Mouse (Mus musculus): ENCODE measurements around the gene Zc3hav1.

The Zc3hav1 gene

DNA sequence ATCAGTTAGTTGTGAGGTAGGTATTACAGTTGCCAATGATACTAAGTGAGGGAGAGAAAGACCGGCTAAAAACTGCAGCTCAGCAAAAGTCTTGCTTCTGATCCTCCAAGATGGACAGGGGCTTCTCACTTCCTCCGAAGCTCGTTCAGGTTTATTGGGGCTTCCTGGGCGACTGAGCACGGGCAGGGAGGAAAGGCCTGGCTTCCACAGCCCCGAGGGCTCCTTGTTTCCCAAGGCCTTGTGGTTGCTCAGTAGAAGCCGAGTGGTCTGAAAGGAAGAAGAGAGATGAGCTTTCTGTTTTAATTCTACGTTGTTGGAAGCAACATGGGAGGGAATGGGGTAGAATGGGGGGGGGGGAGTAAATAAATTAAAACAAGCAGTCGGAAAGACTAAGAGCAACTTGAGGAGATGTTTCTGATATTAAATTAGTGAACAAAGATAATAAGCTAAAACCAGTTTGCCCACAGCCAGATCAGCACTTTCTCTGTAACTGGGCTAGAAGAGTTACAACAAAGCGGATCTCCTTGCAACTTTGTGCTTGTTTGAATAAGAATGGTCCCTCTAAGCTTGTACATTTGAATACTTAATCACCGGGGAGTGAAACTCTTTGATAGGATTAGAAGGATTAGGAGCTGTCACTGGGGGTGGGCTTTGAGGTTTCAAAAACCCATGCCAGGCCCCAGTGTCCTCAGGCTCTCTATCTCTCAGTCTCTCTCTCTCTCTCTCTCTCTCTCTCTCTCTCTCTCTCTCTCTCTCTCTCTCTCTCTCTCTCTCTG lies 61.3 kb downstream of the Zc3hav1 start:
- DNase-seq, result no peak

DNA sequence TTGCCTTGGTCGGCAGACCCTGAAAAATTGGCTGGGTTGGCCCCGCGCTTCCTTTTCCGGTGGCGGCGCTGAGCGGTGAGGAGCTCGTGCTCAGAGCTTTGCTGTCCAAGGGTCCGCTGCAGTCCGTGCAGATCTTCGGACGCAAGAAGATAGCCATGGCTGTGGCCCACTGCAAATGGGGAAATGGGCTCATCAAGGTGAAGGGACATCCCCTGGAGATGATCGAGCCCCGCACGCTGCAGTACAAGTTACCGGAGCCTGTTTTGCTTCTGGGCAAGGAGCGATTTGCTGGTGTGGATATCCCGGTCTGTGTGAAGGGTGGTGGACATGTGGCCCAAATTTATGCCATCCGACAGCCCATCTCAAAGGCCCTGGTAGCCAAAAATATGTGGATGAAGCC lies 70.0 kb downstream of the Zc3hav1 start:
- no peak for DNase-seq

DNA sequence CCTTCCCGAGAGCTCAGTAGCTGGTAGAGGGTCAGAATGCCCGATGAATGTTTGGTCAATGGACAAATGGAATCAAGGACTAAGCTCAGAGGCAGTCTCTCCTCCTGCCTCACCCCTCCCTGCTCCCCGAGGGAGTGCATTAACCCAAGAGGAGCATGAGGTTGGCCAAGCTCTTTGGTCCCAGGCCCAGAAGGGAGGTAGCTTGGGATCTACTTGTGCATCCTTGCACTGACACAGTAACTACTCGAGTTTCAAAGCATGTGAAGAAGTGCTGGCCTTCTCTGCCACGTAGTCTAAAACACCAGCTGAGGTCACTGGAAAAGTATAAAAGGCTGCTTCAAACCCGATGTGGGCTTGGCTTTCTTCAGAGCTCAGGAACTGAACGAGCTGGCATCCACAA lies 89.9 kb downstream of the Zc3hav1 start:
- DNase-seq, result no peak

DNA sequence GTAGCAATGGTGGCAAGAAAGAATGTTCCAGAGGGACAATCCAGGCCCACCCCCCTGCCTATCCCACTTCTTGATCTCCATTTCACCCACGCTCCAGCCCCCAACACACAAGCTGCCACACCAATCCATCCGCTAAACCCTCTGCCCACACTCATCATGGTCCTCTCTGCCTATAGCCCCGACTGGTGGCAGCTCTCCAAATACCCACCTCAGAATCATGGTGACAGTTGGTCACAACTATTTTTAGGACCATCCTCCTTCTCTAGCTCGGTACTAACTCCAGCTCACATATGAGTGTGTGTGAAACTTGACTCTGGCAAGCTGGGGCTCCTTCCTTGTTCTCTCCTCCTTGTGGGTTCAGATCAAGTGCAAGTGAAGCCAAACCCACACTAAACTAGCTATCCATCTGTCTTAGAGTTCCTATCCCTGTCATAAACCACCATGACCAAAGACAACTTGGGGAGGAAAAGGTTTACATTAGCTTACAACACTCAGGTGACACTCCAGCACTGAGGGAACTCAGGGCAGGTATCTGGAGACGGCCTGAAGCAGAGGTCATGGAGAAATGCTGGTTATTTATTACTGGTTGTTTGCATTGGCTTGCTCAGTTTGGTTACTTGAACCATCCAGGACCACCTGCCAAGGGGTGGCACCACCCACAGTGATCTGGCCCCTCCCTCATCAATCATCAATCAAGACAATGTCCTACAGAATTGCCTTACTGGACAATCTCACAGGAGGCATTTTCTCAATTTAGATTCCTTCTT lies 90.8 kb downstream of the Zc3hav1 start:
- no peak for DNase-seq

DNA sequence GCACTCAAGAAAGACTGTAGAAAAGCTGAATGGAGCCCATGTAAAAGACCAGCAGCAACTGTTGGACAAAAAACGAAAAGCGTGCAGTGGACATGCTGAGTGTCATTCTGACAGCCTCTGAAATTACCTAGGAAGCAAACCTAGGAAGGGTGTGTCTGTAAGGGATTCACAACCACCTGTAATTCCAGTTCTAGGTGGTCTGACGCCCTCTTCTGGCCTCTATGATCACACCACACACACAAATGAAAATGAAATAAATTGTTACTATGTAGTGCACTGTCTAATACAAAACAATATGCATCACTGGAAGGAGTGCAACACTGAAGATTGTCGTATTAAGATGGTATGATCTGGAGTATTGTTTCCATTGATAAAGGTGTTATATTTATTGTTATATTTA lies 92.5 kb downstream of the Zc3hav1 start:
- DNase-seq, result no peak

DNA sequence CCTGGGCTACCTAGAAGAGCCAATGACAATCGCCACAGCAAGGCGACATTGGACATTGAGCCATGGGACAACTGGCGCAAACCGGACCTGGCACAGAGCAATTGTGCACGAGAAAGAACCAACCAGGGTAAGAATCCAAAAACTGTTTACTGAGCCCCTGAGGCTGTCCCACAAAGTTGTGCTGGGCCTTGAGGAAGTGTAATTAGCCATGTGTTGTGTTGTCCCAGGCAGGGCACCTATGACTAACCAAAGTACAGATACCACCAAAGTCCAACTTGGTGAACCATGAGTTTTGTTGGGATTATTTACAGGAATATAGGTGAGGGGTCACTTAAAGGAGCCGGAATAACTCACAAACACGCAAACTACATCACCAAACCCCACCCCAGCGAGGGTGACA lies 96.9 kb downstream of the Zc3hav1 start:
- no peak for DNase-seq

DNA sequence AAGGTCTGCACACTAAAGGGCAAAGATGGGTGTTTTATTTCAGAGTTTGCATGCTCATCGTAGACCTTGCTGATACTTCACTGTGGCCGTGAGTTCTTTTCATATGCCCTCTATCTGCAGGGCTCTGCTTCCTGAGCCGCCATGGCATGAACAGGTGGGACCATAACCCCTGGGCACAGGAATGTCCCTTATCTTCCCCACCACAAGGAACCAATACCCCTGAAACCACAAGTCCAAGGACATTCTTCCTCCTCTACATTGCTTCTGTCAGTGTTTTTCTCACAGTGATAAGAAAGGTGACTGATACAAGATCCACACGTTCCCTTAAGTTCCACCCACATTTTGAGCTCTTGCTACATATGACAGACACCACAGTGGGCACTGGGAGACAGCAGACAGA lies 97.6 kb downstream of the Zc3hav1 start:
- DNase-seq, result no peak

DNA sequence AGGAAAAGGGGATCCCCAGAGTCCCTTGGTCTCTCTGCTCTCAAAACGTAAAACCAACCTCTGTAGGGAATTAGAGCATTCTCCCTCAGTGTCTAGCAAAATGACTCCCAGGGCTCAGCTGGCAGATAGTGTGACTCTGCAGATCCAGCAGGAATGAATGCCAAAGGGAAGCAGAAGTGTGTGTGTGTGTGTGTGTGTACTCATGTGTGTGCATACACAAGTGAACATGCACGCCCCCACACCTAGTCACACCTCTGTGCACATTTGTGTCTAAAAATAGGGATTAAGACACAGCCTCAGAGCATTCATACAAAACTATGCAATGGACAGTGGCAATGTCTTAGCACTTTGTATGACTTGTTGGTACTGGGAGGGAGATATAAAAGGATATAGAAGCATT lies 98.6 kb downstream of the Zc3hav1 start:
- no peak for DNase-seq
